Mouse (Mus musculus) erythroblast, embryonic 14.5 days (primary cell): ENCODE measurements around the gene Arrdc5. TPM values are rescaled to one million over a fixed set of nuclear protein-coding genes. Genes with fewer than 3 reads are reported as not detected.

Source experiments
- H3K27me3 ChIP-seq: 2 replicates; pipeline ENCODE4 v1.6.1; 2012; ENCODE audit warnings: inconsistent platforms; ENCODE audit not compliant: control insufficient read depth
- H3K36me3 ChIP-seq: 2 replicates; pipeline ENCODE4 v1.6.1; 2012; ENCODE audit warnings: mild to moderate bottlenecking, inconsistent platforms; ENCODE audit not compliant: control insufficient read depth
- H3K4me1 ChIP-seq: 2 replicates; pipeline ENCODE4 v1.6.1; 2012; ENCODE audit warnings: inconsistent platforms; ENCODE audit not compliant: control insufficient read depth
- H3K4me3 ChIP-seq: replicated peaks from 2 replicates; pipeline ENCODE3; 2012; ENCODE audit warnings: moderate library complexity, mild to moderate bottlenecking, inconsistent platforms
- H3K9me3 ChIP-seq: 2 replicates; pipeline ENCODE4 v1.6.1; 2012; ENCODE audit warnings: low read length, inconsistent platforms, mixed read lengths; ENCODE audit not compliant: control insufficient read depth
- GATA1 ChIP-seq: IDR thresholded peaks from 2 replicates; pipeline ENCODE4 v1.6.1; 2012; ENCODE audit warnings: low read length, inconsistent platforms, mixed read lengths
- TAL1 ChIP-seq: IDR thresholded peaks from 3 replicates; pipeline ENCODE4 v1.6.1; 2012; ENCODE audit warnings: low read length, inconsistent platforms, mixed read lengths
- polyA plus RNA-seq: library from polyadenylated mRNA; stranded (reverse); fragments of >175 nt; gene quantifications from 2 replicates; pipeline ENCODE4 v1.2.3, GENCODE M21; 2012

Gene Arrdc5
- polyA plus RNA-seq, 1 experiment = not detected

DNA sequence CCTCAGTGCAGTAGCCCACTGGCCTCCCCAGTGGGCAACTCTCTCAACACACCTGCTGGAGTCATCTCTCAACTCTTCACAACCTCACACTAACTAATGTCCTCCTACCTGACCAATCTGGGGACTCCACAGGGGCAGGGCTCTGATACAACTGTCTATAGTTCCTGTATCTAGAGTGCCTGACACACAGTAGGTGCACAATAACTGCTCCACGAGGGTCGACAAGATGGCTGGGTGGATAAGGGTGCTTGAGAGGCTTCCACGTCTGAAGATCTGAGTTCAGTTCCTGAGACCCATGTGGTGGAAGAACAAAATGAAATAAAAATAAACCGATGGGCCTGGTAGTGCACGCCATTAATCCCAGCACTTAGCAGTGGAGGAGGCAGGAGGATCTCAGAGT is 26.1 kb downstream of the Arrdc5 start:
- H3K27me3 ChIP-seq = no peaks in the 10 kb centered on the region
- H3K4me3 ChIP-seq = no peak overlapping the region
- peaks cover 57% of the 10 kb centered on the region for H3K36me3 ChIP-seq
- peaks cover 79% of the 10 kb centered on the region for H3K4me1 ChIP-seq
- TF ChIP-seq GATA1 (no peak), TAL1 (no peak)
- no peaks in the 10 kb centered on the region for H3K9me3 ChIP-seq

DNA sequence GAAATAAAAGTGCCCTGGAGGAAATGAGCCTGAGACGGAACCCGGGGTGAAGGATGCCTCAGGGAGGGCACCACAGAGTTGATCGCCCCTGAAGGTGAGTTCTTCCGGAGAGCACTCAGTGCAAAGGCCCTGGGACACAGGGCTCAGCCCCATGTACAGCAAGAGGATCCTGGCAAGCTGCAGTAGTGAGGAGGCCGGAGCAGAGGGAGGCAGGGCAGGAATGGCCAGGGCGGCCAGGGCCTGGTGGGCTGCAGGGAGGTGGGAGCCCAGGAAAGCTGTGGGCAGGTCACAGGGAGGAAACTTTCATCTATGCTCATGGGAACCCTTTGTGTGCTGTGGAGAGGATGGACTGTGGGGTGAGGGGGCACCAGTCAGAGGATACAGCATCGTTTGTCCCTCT is 26.6 kb downstream of the Arrdc5 start:
- Histone ChIP-seq H3K36me3 (peaks cover 53% of the 10 kb centered on the region), H3K9me3 (no peaks in the 10 kb centered on the region), H3K27me3 (no peaks in the 10 kb centered on the region), H3K4me3 (no peak overlapping the region), H3K4me1 (peaks cover 77% of the 10 kb centered on the region)
- TF ChIP-seq GATA1 (no peak), TAL1 (no peak)

DNA sequence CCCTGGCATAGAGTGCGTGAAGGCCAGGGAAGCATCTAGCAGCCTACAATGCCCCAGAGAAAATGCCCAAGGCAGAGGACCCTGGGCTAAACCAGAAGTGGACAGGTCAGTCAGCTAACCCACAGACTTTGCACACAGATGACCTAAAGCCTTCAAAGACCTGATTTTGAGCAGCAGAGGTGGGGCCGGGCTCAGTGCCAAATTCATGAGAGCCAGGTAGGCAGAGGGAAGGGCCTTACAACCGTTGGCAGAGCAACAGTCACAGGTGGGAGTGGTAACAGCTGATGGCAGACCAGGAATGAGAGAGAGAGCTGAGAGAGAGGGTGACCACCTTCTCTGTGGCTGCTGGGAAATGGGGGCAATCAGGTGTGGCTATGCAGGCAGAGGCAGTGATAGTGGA is 27.4 kb downstream of the Arrdc5 start:
- H3K36me3 ChIP-seq = peaks cover 49% of the 10 kb centered on the region
- no peak for TF ChIP-seq TAL1
- H3K4me1 ChIP-seq = peaks cover 68% of the 10 kb centered on the region
- no peak overlapping the region for H3K4me3 ChIP-seq
- no peaks in the 10 kb centered on the region for H3K9me3 ChIP-seq
- no peaks in the 10 kb centered on the region for H3K27me3 ChIP-seq

DNA sequence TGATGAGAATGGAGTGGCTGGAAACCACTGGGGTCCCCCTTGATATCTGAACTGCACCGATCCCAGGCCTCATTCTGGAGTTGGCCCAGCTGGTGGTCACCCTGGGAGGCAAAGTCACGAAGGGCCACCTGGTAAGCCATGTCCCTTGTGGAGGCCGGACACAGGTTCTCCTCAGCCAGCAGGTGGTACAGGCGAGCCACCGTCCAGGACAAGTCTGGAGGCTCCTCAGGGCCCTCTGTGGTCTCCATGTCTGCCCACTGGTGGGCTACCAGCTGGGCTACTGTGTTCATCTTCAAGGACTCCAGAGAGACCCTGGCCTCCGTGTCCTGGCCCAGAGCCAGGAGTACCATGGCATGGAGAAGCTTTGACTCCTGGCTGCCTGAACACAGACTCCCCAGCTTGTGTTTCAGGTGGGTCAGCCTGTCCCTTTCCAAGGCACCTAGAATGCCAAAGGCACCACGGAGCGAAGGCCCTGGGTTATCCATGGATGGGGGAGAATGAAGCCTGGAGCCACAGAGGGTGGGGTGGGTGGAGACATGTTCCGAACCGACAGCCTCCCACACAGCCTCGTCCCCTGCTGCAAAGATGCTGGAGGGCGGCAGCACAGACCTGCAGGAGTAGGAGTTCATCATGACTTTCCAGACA is 28.4 kb downstream of the Arrdc5 start:
- H3K4me3 ChIP-seq = no peak overlapping the region
- H3K9me3 ChIP-seq = no peaks in the 10 kb centered on the region
- TF ChIP-seq TAL1 (no peak), GATA1 (no peak)
- H3K4me1 ChIP-seq = peaks cover 60% of the 10 kb centered on the region
- no peaks in the 10 kb centered on the region for H3K27me3 ChIP-seq
- H3K36me3 ChIP-seq = peaks cover 49% of the 10 kb centered on the region

DNA sequence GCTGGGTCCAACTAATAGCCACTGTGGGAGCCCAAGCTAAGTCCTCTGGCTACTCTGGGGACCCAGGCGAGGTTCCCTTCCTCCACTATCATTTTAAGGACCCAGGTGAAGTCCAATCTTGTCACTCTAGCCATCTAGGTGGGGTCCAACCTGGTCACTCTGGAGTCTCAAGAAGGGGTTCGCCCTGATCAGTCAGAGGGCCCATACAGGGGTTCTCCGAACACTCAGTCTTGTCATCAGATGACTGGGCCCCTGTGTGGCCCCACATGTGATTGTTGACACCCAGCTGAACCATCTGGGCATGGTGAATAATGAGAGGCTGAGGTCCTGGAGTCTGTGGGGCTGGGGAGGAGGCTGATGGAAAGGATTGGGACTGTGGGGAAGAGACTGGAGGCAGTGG is 30.3 kb downstream of the Arrdc5 start:
- H3K4me1 ChIP-seq = peaks cover 56% of the 10 kb centered on the region
- no peak for TF ChIP-seq TAL1
- TF ChIP-seq GATA1 = no peak
- peak overlapping the region; percentile 59 for H3K4me3 ChIP-seq
- H3K36me3 ChIP-seq = peaks cover 54% of the 10 kb centered on the region
- no peaks in the 10 kb centered on the region for H3K9me3 ChIP-seq
- H3K27me3 ChIP-seq = no peaks in the 10 kb centered on the region

DNA sequence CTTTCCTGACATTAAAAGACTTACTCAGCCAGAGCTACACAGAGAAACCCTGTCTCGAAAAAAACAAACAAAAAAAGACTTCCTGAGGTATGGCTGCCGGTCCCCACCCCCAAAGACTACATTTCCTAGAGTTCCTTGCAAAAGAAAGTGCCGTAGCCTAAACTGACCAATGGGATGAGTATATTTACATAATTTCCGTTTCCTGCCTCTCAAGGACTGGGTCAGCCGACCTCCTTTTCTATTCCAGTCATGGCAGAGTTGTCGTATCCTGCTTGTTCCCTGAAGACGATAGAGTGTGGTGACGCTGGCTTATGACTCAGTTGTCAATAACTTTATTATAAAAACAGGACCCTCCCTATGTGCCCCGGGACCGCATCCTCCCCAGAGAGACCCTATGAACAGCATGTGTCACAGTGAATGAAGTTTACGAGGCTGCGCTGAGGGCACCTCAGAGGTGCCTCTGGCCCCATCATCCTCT is 30.9 kb downstream of the Arrdc5 start:
- TF ChIP-seq TAL1 (no peak), GATA1 (no peak)

DNA sequence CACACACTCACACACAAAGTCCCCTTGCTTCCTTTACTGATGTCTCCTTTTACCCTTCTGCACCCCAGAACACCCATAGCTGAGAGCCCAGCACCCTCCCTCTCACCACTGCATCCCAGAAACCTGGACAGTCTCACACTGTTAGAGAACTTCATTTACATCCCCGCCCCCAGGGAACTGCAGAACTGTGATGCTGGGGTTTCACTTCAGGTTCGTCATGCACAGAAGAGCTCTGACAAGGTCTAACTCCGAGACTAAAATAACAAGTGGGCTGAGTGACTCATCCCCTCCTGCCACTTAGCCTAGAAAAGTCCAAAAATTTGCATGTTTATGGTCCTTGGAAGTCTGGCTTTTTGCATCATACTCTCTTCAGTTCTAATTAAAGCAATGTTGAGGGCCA is 33.8 kb downstream of the Arrdc5 start:
- Histone ChIP-seq H3K9me3 (no peaks in the 10 kb centered on the region), H3K4me3 (no peak overlapping the region), H3K36me3 (peaks cover 48% of the 10 kb centered on the region), H3K27me3 (no peaks in the 10 kb centered on the region), H3K4me1 (peaks cover 47% of the 10 kb centered on the region)
- TF ChIP-seq TAL1 (no peak), GATA1 (no peak)

More for the DNA sequence above, 30.9 kb downstream of the Arrdc5 start:
- Histone ChIP-seq H3K4me3 (peak overlapping the region; percentile 59), H3K4me1 (peaks cover 53% of the 10 kb centered on the region), H3K27me3 (no peaks in the 10 kb centered on the region), H3K9me3 (no peaks in the 10 kb centered on the region), H3K36me3 (peaks cover 53% of the 10 kb centered on the region)

DNA sequence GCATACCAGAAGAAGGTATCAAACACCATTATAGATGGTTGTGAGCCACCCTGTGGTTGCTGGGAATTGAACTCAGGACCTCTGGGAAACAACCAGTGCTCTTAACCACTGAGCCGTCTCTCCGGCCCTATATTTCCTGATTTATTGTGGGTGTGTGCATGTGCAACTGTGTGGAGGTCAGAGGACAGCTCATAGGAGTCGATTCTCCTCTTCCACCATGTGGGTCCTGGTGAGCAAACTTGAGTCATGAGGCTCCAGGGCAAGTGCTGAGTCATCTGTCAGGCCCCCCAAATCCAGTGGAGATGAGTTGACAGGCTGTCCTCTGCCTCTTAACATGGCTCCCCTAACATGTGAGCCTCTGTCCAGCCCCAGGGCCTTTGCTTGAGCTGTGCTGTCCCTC is 34.2 kb downstream of the Arrdc5 start:
- peaks cover 50% of the 10 kb centered on the region for H3K4me1 ChIP-seq
- no peaks in the 10 kb centered on the region for H3K27me3 ChIP-seq
- peaks cover 48% of the 10 kb centered on the region for H3K36me3 ChIP-seq
- TF ChIP-seq GATA1 (no peak), TAL1 (no peak)
- H3K9me3 ChIP-seq = no peaks in the 10 kb centered on the region
- no peak overlapping the region for H3K4me3 ChIP-seq

DNA sequence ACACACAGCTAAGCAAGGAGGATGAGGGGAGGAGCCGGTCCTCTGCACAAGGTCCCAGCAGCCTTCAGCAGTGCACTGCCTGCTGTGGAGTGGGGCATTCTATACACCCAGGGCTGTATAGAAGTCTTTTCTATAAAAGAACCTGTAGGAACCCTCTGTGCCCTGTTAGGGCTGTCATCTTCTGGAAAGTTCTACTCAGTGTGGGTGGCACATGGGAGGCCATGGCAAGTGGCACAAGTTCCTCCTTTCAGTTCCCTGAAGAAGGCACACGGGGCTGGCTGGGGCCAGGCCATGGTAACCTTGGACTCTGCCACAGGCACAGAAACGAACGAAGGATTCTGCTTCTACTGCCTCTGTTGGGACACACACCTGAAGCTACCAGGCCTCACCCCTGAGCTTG is 35.1 kb downstream of the Arrdc5 start:
- no peak overlapping the region for H3K4me3 ChIP-seq
- no peaks in the 10 kb centered on the region for H3K9me3 ChIP-seq
- H3K36me3 ChIP-seq = peaks cover 48% of the 10 kb centered on the region
- TF ChIP-seq GATA1 (no peak), TAL1 (no peak)
- peaks cover 50% of the 10 kb centered on the region for H3K4me1 ChIP-seq
- H3K27me3 ChIP-seq = no peaks in the 10 kb centered on the region

DNA sequence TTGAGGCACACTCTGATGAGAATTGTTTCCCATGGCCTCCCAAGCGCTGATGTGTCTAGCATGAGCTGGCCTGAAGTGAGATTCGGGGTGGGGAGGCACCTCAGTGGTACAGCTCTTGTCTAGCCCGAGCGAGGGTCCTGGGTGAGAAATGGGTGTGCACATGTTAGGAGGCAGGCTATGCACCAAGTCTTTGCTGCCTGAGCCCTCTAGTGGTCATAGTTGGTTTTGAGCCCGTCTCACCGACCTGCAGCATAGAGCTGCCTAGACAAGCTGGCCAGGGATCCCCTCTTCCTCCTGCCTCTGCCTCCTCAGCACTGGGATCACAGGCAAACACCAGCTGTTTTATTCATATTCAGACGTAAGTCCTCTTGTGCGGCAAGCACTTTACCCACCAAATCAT is 36.1 kb downstream of the Arrdc5 start:
- TF ChIP-seq GATA1 (no peak), TAL1 (no peak)
- H3K27me3 ChIP-seq = no peaks in the 10 kb centered on the region
- peaks cover 50% of the 10 kb centered on the region for H3K4me1 ChIP-seq
- H3K9me3 ChIP-seq = no peaks in the 10 kb centered on the region
- H3K36me3 ChIP-seq = peaks cover 54% of the 10 kb centered on the region
- no peak overlapping the region for H3K4me3 ChIP-seq
